Mouse (Mus musculus) limb, embryonic 11.5 days (tissue): ENCODE measurements around the gene Gm572. TPM values are rescaled to one million over a fixed set of nuclear protein-coding genes. Genes with fewer than 3 reads are reported as not detected.
A peak's percentile ranks its signal among the peaks of the same experiment; 100 is the strongest.

Experiments
- ATAC-seq: fragments of 200-750 bp; cut with Nextera tagmentation; 2 replicates; pipeline ENCODE4 v1.8.0; 2017; ENCODE audit warnings: low read depth; ENCODE audit not compliant: insufficient number of reproducible peaks, low FRiP score, low TSS enrichment
- DNase-seq: peaks from one replicate; pipeline ENCODE4 v3.0.0-alpha.2; 2015; ENCODE audit warnings: low spot score
- H3K27ac ChIP-seq: fragments of 300-500 bp; sonication (generic); replicated peaks from 2 replicates; pipeline ENCODE4 v1.5.1; 2014; ENCODE audit warnings: low read depth, mild to moderate bottlenecking, low read length
- H3K27me3 ChIP-seq: fragments of 300-500 bp; sonication (generic); 2 replicates; pipeline ENCODE4 v1.6.1; 2014; ENCODE audit warnings: mild to moderate bottlenecking, low read length, mixed read lengths; ENCODE audit not compliant: control insufficient read depth, insufficient read depth
- H3K36me3 ChIP-seq: fragments of 300-500 bp; sonication (generic); 2 replicates; pipeline ENCODE4 v1.6.1; 2014; ENCODE audit warnings: mild to moderate bottlenecking, low read length, moderate library complexity, mixed read lengths; ENCODE audit not compliant: control insufficient read depth, insufficient read depth
- H3K4me1 ChIP-seq: fragments of 300-500 bp; sonication (generic); 2 replicates; pipeline ENCODE4 v1.6.1; 2014; ENCODE audit warnings: low read length, mixed read lengths; ENCODE audit not compliant: control insufficient read depth, insufficient read depth
- H3K4me2 ChIP-seq: fragments of 300-500 bp; sonication (generic); 2 replicates; pipeline ENCODE4 v1.6.1; 2014; ENCODE audit warnings: low read depth, mild to moderate bottlenecking, moderate library complexity; ENCODE audit not compliant: severe bottlenecking
- H3K4me3 ChIP-seq: fragments of 300-500 bp; sonication (generic); 2 replicates; pipeline ENCODE4 v1.5.1; 2014; ENCODE audit warnings: low read depth, low read length
- H3K9ac ChIP-seq: fragments of 300-500 bp; sonication (generic); 2 replicates; pipeline ENCODE4 v1.6.1; 2014; ENCODE audit warnings: mild to moderate bottlenecking, low read length
- H3K9me3 ChIP-seq: fragments of 300-500 bp; sonication (generic); 2 replicates; pipeline ENCODE4 v1.6.1; 2016; ENCODE audit warnings: low read length; ENCODE audit not compliant: control insufficient read depth
- WGBS: fragments of 180-500 bp; shearing (Covaris S2); extraction: QIAGEN DNeasy Blood & Tissue Kit; methylation state at CpG from one replicate; pipeline ENCODE4 v1.1.7; 2014; 5-methylcytosine and 5-hydroxymethylcytosine counted together
- polyA plus RNA-seq: library from polyadenylated mRNA; unstranded; fragments of >200 nt; fragmentation: Nextera tagmentation; extraction: Ambion mirVana; gene quantifications from 2 replicates; pipeline ENCODE4 v1.2.1, GENCODE M21; 2014

Gm572 gene
- polyA plus RNA-seq, 1 experiment from 2014 or later = not detected

DNA sequence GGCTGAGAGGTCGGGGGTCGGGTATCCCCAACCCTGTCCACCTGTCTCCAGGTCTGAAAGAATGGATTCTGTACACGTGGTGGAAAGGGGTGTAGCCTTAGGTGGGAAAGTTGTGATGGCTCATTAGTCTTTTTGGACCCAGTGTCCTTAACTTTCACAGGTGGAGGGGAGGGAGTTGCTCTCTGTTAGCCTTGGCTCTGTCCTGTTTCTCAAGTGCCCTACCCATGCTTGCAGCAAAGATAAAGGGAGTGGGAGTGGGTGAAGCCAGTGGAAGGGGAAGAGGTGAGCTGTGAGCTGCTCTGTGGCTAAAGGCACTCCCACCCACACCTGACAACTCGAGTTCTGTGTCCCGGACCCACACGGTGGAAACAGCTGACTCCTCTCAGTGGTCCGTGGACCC is 20.2 kb downstream of the Gm572 start:
- ATAC-seq = no peak
- H3K9me3 ChIP-seq = no peaks in the 10 kb centered on the region
- H3K27me3 ChIP-seq = no peaks in the 10 kb centered on the region
- no peak overlapping the region for H3K4me2 ChIP-seq
- H3K27ac ChIP-seq = no peak overlapping the region
- DNase-seq = no peak
- WGBS = 73% methylated on average over 7 of the region's 7 CpGs
- no peaks in the 10 kb centered on the region for H3K36me3 ChIP-seq
- H3K9ac ChIP-seq = no peak overlapping the region
- H3K4me1 ChIP-seq = peaks cover 21% of the 10 kb centered on the region
- no peak overlapping the region for H3K4me3 ChIP-seq

DNA sequence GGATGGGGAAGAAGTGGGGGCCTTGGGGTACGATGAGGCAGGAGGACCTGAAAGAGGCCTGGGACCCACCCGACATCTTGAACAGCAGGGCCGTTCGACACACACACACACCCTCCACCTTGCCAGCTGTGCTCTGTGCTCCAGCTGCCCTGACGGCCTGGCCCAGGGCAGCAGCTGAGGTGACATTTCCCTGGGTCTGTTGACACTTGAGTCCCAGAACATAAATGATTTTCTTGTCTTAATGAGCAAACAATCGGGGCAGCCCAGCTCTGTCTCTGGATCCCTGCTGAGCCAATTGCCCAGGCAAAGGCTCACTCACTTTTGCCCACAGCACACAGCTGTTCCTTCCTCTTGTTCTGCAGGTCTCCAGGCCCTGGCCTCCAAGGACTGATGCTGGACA is 20.9 kb downstream of the Gm572 start:
- DNase-seq = no peak
- H3K4me3 ChIP-seq = no peak overlapping the region
- no peaks in the 10 kb centered on the region for H3K9me3 ChIP-seq
- no peak overlapping the region for H3K27ac ChIP-seq
- no peak for ATAC-seq
- no peaks in the 10 kb centered on the region for H3K36me3 ChIP-seq
- no peaks in the 10 kb centered on the region for H3K27me3 ChIP-seq
- H3K4me2 ChIP-seq = no peak overlapping the region
- WGBS = 43% methylated on average over 6 of the region's 6 CpGs
- H3K9ac ChIP-seq = no peak overlapping the region
- H3K4me1 ChIP-seq = peaks cover 21% of the 10 kb centered on the region

DNA sequence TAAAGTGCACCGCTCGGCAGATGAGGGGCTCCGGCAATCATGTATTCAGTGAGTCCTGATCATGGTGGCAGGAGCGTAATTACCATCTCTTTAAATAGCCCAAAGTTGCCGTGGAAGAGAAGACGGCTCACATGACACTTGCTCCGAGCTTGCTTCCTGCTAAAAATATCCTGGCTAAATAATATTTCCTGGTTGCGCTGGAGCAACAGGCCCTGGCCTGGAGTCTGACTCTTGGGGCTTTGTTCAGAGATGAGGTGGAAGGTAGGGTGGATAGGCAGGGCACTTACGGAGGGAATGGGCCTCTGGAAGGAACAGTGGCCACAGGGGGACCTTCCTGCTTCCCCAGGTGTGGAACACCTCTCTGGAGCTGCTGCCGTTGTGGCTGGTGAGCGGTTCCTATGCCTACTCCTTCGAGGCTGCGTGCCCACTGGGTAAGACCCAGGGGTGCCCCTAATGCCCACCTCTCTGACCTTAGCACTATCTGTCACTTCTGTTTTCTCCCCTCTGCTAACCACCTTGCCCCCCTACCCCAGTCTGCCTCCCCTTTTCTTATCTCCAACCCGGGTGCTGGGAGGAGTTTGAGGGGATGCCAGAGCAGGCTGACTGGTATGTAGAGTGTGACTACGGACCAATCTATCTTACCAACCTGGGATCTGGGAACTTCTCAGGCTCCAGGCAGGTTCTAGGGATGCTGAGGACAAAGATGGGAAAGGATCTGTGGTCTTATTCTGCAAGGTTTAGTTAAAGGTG is 24.1 kb downstream of the Gm572 start:
- no peaks in the 10 kb centered on the region for H3K9me3 ChIP-seq
- H3K27ac ChIP-seq = no peak overlapping the region
- no peak overlapping the region for H3K4me3 ChIP-seq
- H3K4me1 ChIP-seq = peaks cover 17% of the 10 kb centered on the region
- H3K27me3 ChIP-seq = no peaks in the 10 kb centered on the region
- WGBS = 85% methylated on average over 14 of the region's 15 CpGs
- H3K4me2 ChIP-seq = no peak overlapping the region
- no peak for DNase-seq
- no peak for ATAC-seq
- H3K9ac ChIP-seq = no peak overlapping the region
- H3K36me3 ChIP-seq = no peaks in the 10 kb centered on the region

DNA sequence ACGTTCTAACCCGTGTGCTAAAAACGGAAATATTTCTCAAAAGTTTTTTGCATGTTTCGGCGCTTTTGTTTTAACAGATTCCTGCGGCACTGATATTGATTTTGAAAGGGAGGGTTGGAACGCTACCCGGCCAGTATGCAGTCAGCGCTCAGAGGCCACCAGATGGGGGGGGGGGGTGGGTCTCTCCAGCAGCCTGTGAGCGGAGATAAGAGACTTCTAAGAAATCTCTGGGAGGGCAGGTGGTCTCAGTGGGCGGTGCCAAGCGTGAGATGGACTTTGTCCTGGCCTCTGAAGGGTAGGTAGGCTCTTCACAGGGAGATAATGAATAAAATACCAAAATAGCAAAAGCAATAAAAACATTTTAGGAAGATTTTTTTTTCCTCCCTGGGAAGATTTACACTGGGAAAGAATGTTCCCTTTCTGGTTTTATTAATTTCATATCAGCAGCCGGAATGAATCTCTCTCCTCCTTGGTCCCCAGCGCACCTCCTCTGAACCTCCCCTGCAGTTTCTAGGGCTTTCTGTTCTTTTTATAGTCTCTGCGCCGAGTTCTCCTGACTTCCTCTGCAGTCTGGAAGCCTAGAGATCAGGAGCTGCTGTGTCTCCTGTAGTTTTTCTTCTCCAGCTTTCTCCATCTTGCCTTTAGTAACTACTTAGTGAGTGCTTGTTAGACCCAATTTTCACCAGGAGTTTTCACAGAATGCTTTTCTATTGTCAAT is 28.3 kb downstream of the Gm572 start:
- WGBS = 48% methylated on average over 16 of the region's 16 CpGs
- Histone ChIP-seq H3K4me2 (no peak overlapping the region), H3K27me3 (no peaks in the 10 kb centered on the region), H3K4me1 (0 out of 2 replicates have a peak, but pooled peaks cover 4% of the 10 kb centered on the region), H3K9ac (no peak overlapping the region), H3K27ac (no peak overlapping the region), H3K9me3 (no peaks in the 10 kb centered on the region), H3K4me3 (no peak overlapping the region), H3K36me3 (no peaks in the 10 kb centered on the region)
- ATAC-seq = no peak
- no peak for DNase-seq

DNA sequence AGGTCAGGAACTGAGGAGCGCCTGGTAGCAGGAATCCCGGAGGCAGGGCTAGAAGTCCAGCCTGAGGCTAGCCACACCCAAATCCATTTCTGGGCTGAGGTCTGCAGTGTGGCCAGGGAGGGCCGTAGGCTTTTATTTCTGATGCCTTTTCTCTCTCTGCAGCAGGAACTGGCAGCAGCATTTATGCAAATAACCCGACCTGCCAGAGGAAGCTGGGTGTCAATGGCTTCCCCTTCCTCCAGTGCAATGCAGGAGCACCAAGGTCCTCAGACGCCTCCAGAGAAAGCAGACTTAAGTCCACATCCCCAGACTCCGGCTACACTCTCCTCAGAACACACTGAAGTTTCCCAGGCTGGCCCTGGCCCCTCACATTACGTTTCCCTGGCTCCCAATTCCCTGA is 31.9 kb downstream of the Gm572 start:
- Histone ChIP-seq H3K9me3 (no peaks in the 10 kb centered on the region), H3K9ac (no peak overlapping the region), H3K27ac (no peak overlapping the region), H3K27me3 (no peaks in the 10 kb centered on the region), H3K36me3 (no peaks in the 10 kb centered on the region), H3K4me1 (0 out of 2 replicates have a peak, but pooled peaks cover 7% of the 10 kb centered on the region), H3K4me2 (no peak overlapping the region), H3K4me3 (no peak overlapping the region)
- no peak for DNase-seq
- no peak for ATAC-seq
- WGBS = 39% methylated on average over 7 of the region's 7 CpGs

DNA sequence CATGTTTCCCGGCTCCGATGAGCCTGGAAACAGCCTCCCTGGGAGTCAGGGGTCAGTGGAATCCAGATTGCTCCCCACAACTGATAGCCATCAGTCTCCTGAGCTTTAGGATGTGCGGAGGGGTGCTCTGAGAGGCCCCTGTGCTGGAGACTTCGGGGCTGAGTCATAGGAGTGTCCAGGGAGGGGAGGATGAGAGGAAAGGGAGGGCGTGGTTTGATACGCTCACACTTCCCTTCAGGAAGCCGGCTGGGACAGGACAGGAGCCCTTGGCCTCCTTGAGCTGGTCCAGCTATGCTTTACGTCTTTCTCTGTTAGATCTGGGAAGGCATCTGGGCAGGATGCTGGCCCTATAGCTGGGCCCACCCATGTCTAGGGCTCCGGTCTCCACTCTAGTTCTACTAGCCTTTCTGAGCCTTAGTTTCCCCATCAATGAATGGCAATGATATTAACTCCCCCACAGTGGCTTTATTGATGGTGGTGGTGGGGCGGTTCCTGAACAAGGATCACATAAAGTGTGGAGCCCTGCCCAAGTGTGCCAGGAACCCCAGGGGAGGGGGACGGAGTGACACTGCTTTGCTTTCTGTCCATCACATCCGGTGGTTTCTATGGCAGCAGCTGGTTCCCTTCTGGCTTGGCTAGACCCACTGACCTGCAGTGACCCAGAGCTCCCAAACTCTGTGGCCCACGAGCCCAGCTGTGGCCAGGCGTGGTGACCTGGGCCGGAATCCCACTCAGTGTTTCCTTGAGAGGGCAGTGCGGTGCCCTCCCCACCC is 33.3 kb downstream of the Gm572 start:
- no peak for ATAC-seq
- H3K36me3 ChIP-seq = no peaks in the 10 kb centered on the region
- H3K4me3 ChIP-seq = no peak overlapping the region
- 0 out of 2 replicates have a peak, but pooled peaks cover 7% of the 10 kb centered on the region for H3K4me1 ChIP-seq
- no peak overlapping the region for H3K27ac ChIP-seq
- no peaks in the 10 kb centered on the region for H3K9me3 ChIP-seq
- no peaks in the 10 kb centered on the region for H3K27me3 ChIP-seq
- H3K9ac ChIP-seq = no peak overlapping the region
- no peak for DNase-seq
- H3K4me2 ChIP-seq = no peak overlapping the region
- WGBS = 43% methylated on average over 16 of the region's 16 CpGs

DNA sequence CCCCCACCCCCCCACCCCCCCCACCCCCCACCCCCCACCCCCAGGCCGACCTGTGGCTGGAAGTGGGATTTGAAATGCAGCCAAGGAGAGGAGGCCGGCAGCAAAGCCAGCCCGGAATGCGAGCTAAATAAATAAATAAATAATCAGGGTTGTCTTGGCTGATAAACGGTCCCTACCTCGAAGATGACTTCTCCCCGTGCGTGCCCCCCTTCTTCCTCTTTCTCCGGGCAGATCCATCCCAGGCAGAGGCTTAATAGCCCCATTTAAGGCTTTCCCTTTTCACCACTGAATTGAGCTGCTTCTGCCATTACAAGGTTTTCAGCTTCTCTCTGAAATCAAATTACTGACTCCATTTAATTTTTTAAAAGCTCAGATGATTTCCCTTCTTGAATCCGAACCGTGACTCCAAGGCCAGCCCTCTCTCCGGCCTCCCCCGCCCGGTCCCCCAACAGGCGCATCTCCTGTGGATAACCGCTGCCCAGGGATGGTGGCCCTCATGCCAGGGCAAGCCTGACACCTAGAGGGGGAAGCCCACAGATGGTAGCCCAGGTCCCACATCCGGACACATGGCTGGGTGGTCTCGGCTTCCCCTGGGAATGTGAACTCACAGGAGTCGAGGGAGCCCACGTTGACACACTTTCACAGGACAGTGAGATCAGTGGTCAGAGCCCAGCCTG is 34.0 kb downstream of the Gm572 start:
- no peak for DNase-seq
- Histone ChIP-seq H3K9ac (no peak overlapping the region), H3K27ac (no peak overlapping the region), H3K4me3 (no peak overlapping the region), H3K4me1 (0 out of 2 replicates have a peak, but pooled peaks cover 7% of the 10 kb centered on the region), H3K4me2 (no peak overlapping the region), H3K27me3 (no peaks in the 10 kb centered on the region), H3K9me3 (no peaks in the 10 kb centered on the region), H3K36me3 (no peaks in the 10 kb centered on the region)
- WGBS = 40% methylated on average over 20 of the region's 20 CpGs
- 0 out of 2 replicates have a peak, but pooled peaks have one; percentile 25 for ATAC-seq

DNA sequence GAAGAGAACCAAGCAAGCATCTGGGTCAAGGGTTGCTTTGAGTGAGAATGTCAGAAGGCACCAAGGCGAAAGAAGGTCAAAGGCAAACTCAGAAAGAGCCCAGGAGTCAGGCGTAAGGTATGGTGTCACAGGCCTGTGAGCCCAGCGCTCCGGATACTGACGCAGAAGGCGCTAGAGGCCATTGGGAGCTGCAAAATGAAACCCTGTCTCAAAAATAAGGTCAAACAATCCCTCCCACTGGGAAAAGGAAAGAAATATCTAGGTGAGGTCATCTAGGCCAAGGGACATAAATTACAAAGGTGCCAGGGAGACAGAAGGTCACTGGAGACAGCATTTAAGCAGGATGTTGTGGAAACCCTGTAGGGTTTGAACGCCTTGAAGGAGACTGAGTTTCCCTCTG is 35.0 kb downstream of the Gm572 start:
- no peaks in the 10 kb centered on the region for H3K36me3 ChIP-seq
- 67% methylated on average over 7 of the region's 7 CpGs for WGBS

More for the DNA sequence above, 35.0 kb downstream of the Gm572 start:
- Histone ChIP-seq H3K4me1 (peaks cover 9% of the 10 kb centered on the region), H3K4me2 (no peak overlapping the region), H3K4me3 (no peak overlapping the region), H3K9ac (no peak overlapping the region), H3K27me3 (no peaks in the 10 kb centered on the region), H3K9me3 (no peaks in the 10 kb centered on the region), H3K27ac (no peak overlapping the region)
- ATAC-seq (no peak), DNase-seq (no peak)
